Mouse (Mus musculus): ENCODE data around the gene Nudt22. TPM values are rescaled to one million over a fixed set of nuclear protein-coding genes. Genes with fewer than 3 reads are reported as not detected.

Gene Nudt22
- total RNA-seq, 1 experiment from 2014 or later = 24.5 TPM

- no peak for DNase-seq
Measured at GRCm38 (mm10) chr19:6949951-6950350, 46.0 kb downstream of the Nudt22 start.

DNA sequence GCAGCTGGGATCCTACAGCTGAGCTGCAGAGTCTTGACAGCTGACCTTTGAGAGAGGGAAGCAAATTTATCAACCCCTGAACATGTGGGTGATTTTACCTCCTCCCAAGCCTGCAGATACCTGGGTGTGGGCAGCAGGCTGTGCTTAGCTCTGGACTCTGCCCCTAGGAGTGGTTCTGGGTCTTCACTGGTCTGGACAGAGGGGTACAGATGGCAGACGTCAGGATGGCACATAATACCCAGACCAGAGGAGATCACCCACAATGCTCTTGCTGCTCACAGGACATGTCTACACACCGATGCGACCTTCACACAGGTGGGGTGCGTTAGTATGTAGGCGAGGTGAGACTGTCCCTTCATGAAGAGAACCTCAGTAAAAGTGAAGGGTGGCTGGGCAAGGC, 46.4 kb downstream of the Nudt22 start:
- DNase-seq = no peak

DNA sequence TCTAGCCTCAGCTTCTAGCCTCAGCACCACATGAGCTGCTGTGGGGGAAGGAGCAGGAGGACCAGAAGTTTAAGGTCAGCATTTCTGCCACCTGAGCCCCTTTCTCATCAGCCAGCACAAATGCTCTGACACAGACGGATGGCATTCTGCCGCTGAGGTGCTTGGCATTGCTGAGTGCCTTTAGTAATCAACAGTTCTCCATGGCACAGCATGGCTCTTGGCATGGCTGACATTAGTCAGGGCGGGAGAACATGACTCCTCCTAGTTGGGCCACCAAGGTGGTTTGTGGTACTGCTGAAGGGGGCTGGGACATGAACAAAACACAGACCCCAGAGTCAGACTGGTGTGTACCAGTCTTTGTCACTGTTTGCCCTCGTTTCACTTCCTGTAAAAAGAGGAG, 47.7 kb downstream of the Nudt22 start:
- no peak for DNase-seq

DNA sequence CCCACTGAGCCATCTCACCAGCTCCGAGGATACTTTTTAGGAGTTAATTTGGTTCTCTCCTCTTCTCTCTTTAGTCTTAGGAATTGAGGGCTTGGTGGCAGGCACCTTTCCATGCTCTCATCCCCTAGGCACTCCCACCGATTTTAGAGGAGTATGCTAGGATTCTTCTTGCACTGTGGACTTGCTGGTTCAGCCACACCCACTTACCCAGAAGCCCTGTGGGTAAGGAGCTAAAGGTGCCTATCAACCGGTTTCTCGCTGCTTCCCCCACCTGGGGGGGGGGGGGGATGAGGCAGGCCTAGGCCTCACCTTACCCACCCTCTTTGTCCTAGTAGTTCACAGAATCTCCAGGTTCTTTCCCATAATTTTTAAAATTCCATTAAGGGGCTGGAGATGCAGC, 48.2 kb downstream of the Nudt22 start:
- no peak for DNase-seq

DNA sequence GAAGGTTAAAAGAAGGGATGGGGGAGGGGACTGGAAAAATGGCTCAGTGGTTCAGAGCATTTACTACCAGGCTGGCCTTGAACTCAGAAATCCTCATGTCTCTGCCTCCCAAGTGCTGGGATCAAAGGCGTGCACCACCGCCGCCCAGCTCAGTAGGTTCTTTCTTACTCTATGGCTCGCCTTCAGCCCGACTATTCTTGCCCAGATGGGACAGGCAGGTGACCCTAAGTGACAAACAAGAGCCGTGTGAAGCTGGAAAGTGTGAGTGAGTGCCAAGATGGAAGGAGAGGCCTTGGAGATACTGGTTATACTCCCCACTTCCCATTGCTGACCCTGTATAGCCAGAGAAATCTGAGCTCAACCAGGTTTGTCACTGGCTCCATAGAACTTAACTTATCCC, 52.2 kb downstream of the Nudt22 start:
- DNase-seq = no peak

Other genes starting within 250 kb of the Nudt22 start
- 21.4 and 21.7 TPM in 2 replicates for gene Rps6ka4, start 155.5 kb downstream of the Nudt22 start, total RNA-seq (2021)
- gene Ccdc88b, start 137.9 kb downstream of the Nudt22 start, total RNA-seq (2021) = 2.4 and 4.7 TPM in 2 replicates
- 76.6 and 79.0 TPM in 2 replicates for gene Trmt112, start 86.4 kb downstream of the Nudt22 start, total RNA-seq (2021)
- 420 and 426 TPM in 2 replicates for gene Prdx5, start 86.0 kb downstream of the Nudt22 start, total RNA-seq (2021)
- 63.2 and 67.0 TPM in 2 replicates for gene Esrra, start 74.3 kb downstream of the Nudt22 start, total RNA-seq (2021)
- 0.53 TPM in 1 of 2 replicates, not detected in the other for gene Catsperz, start 70.7 kb downstream of the Nudt22 start, total RNA-seq (2021)
- gene Kcnk4, start 61.6 kb downstream of the Nudt22 start, total RNA-seq (2021) = 0.93 TPM in 1 of 2 replicates, not detected in the other
- gene Bad, start 54.3 kb downstream of the Nudt22 start, total RNA-seq (2021) = 43.0 and 45.0 TPM in 2 replicates
- gene Gpr137, start 53.6 kb downstream of the Nudt22 start, total RNA-seq (2021) = 43.0 and 43.3 TPM in 2 replicates
- gene Ppp1r14b, start 21.1 kb downstream of the Nudt22 start, total RNA-seq (2021) = 264 and 275 TPM in 2 replicates
- 52.1 and 54.6 TPM in 2 replicates for gene Plcb3, start 19.6 kb downstream of the Nudt22 start, total RNA-seq (2021)
- 115 and 121 TPM in 2 replicates for gene Fkbp2, start 15.6 kb downstream of the Nudt22 start, total RNA-seq (2021)
- gene Vegfb, start 8.5 kb downstream of the Nudt22 start, total RNA-seq (2021) = 116 and 122 TPM in 2 replicates
- gene Dnajc4, start 3.5 kb downstream of the Nudt22 start, total RNA-seq (2021) = 44.4 and 47.4 TPM in 2 replicates
- 15.0 and 15.1 TPM in 2 replicates for gene Trpt1, start within 50 bp of the Nudt22 start, total RNA-seq (2021)
- 6.4 and 14.2 TPM in 2 replicates for gene Fermt3, start 23.4 kb upstream of the Nudt22 start, total RNA-seq (2021)
- gene Stip1, start 43.9 kb upstream of the Nudt22 start, total RNA-seq (2021) = 132 and 155 TPM in 2 replicates
- gene Macrod1, start 60.7 kb upstream of the Nudt22 start, total RNA-seq (2021) = 118 and 138 TPM in 2 replicates
- 1.2 and 1.5 TPM in 2 replicates for gene Flrt1, start 109.6 kb upstream of the Nudt22 start, total RNA-seq (2021)
- 103 and 124 TPM in 2 replicates for gene Otub1, start 210.2 kb upstream of the Nudt22 start, total RNA-seq (2021)
- gene Cox8a, start 221.5 kb upstream of the Nudt22 start, total RNA-seq (2021) = 1,334 and 1,491 TPM in 2 replicates
- gene Naa40, start 245.1 kb upstream of the Nudt22 start, total RNA-seq (2021) = 27.9 and 30.6 TPM in 2 replicates

Data from adrenal gland, postnatal 14 days (tissue).